Mouse (Mus musculus) megakaryocyte, embryonic 14.5 days (primary cell): ENCODE data around the gene Acsbg2.

Experiments used
- FLI1 ChIP-seq: IDR thresholded peaks from 2 replicates; pipeline ENCODE4 v1.6.1; 2012; ENCODE audit warnings: low read length, inconsistent platforms, mixed read lengths
- GATA1 ChIP-seq: IDR thresholded peaks from 3 replicates; pipeline ENCODE4 v1.6.1; 2012; ENCODE audit warnings: mixed read lengths, low read length, inconsistent platforms, borderline replicate concordance

- TF ChIP-seq GATA1 (no peak), FLI1 (no peak)
These were observed 23.5 kb upstream of the Acsbg2 start for GRCm38 (mm10) chr17:56897630-56898195.
